Mouse (Mus musculus) kidney, embryonic 15.5 days (tissue): ENCODE measurements around the gene 1600014C10Rik. TPM values are rescaled to one million over a fixed set of nuclear protein-coding genes. Genes with fewer than 3 reads are reported as not detected.

Experiments used
- ATAC-seq: fragments of 200-750 bp; cut with Nextera tagmentation; replicated peaks from 2 replicates; pipeline ENCODE4 v1.8.0; 2017; ENCODE audit warnings: moderate TSS enrichment; ENCODE audit not compliant: low FRiP score
- H3K27ac ChIP-seq: fragments of 300-500 bp; sonication (generic); 2 replicates; pipeline ENCODE4 v1.5.1; 2015; ENCODE audit warnings: mild to moderate bottlenecking, inconsistent platforms
- H3K27me3 ChIP-seq: fragments of 300-500 bp; sonication (generic); 2 replicates; pipeline ENCODE4 v1.6.1; 2015; ENCODE audit warnings: inconsistent platforms
- H3K36me3 ChIP-seq: fragments of 300-500 bp; sonication (generic); 2 replicates; pipeline ENCODE4 v1.6.1; 2015; ENCODE audit warnings: inconsistent platforms
- H3K4me1 ChIP-seq: fragments of 300-500 bp; sonication (generic); 2 replicates; pipeline ENCODE4 v1.6.1; 2015; ENCODE audit warnings: inconsistent platforms
- H3K4me2 ChIP-seq: fragments of 300-500 bp; sonication (generic); 2 replicates; pipeline ENCODE4 v1.6.1; 2015; ENCODE audit warnings: moderate library complexity, mild to moderate bottlenecking, inconsistent platforms
- H3K4me3 ChIP-seq: fragments of 300-500 bp; sonication (generic); replicated peaks from 2 replicates; pipeline ENCODE4 v1.5.1; 2015; ENCODE audit warnings: mild to moderate bottlenecking, inconsistent platforms
- H3K9ac ChIP-seq: fragments of 300-500 bp; sonication (generic); 2 replicates; pipeline ENCODE4 v1.6.1; 2015; ENCODE audit warnings: mild to moderate bottlenecking, inconsistent platforms
- H3K9me3 ChIP-seq: fragments of 300-500 bp; sonication (generic); replicated peaks from 2 replicates; pipeline ENCODE4 v1.6.1; 2016; ENCODE audit warnings: inconsistent platforms
- WGBS: fragments of 180-500 bp; shearing (Covaris S2); methylation state at CpG from one replicate; pipeline ENCODE4 v1.1.7; 2015; ENCODE audit warnings: mixed read lengths; 5-methylcytosine and 5-hydroxymethylcytosine counted together
- polyA plus RNA-seq: library from polyadenylated mRNA; unstranded; fragments of >200 nt; fragmentation: Nextera tagmentation; extraction: Ambion mirVana; gene quantifications from 2 replicates; pipeline ENCODE4 v1.2.1, GENCODE M21; 2015

1600014C10Rik gene
- polyA plus RNA-seq, 1 experiment from 2014 or later, result 14.5 TPM

DNA sequence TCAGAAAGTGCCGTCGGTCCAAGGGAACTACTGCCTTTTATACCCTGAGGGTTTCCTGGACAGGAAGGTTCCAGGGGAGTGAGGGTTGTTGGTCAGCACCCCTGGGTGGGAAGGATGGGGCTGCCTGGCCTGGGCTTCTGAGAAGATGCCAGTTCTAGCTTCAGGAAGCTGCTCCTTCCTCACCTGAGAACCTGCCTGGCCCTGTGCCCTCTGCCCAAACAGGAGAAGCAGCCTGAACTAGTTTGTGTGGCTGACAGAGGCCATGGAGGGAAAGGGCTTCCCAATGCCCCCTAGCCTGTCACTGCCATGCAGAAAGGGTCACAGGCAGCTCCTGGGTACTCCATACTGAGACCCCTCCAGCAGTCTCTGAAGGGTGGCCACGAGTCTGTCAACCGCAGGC, 36.5 kb downstream of the 1600014C10Rik start:
- Histone ChIP-seq H3K4me1 (no peaks in the 10 kb centered on the region), H3K4me2 (no peak overlapping the region), H3K27ac (no peak overlapping the region), H3K36me3 (peaks cover 27% of the 10 kb centered on the region), H3K9me3 (no peaks in the 10 kb centered on the region), H3K9ac (no peak overlapping the region), H3K4me3 (no peak overlapping the region), H3K27me3 (no peaks in the 10 kb centered on the region)
- no peak for ATAC-seq
- WGBS, result 94% methylated on average over 4 of the region's 4 CpGs

DNA sequence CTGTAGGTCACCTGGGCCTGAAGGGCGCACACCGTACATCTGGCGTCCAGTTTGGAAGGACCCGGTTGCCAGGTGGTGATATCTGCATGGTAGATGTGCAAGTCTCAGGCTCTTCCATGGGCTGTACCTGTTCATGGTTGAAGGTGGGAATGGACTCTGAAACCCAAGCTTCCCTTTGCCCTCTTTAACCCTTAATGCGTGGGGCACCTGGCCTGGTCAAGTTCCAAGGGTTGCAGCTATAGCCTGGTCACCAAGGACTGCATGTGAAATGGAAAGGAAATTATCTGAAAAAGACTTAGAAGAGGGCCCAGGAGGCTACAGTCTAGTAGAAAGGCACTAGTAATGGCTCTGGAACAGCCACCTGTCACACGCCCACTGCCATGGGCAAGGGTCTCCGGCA, 37.8 kb downstream of the 1600014C10Rik start:
- 93% methylated on average over 7 of the region's 7 CpGs for WGBS
- Histone ChIP-seq H3K27ac (no peak overlapping the region), H3K9me3 (no peaks in the 10 kb centered on the region), H3K27me3 (no peaks in the 10 kb centered on the region), H3K4me3 (no peak overlapping the region), H3K4me2 (no peak overlapping the region), H3K36me3 (peaks cover 27% of the 10 kb centered on the region), H3K4me1 (0 out of 2 replicates have a peak, but pooled peaks cover 4% of the 10 kb centered on the region), H3K9ac (no peak overlapping the region)
- ATAC-seq, result no peak

DNA sequence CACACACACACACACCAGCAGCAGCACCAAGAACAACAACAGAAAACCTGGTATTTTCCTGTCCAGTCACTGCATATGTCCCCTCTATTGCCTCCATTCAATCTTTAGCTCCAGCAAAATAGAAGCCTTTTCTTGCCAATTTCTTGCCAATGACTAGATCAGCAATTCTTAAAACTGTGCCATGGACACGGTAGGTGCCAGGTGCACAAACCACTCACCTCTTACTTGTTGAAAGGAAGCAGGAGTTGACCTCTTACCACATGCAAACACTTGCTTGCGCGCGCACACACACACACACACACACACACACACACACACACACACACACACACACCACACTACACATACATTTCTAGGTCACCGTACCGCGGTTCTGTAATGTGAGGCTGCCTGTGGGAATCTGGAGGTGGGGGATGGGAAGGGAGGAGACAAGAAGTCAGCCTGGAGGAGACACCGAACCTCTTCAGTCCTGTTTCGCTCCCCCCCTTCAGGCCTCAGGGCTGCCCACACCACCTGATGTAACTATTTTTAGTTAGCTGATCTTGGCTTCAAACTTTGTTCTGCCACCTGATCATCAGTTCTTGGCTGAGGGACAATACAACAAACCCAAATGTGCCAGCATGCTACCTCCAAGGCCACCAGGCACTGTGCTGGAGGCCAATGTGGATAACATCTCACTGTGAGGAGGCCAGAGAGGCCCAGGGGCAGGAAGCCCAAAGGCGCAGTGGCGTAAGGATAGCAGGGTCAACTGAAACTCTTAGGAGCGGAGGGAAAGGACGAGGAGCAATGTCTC, 41.8 kb downstream of the 1600014C10Rik start:
- Histone ChIP-seq H3K4me2 (no peak overlapping the region), H3K9ac (no peak overlapping the region), H3K9me3 (no peaks in the 10 kb centered on the region), H3K27ac (no peak overlapping the region), H3K4me3 (no peak overlapping the region), H3K36me3 (peaks cover 23% of the 10 kb centered on the region), H3K4me1 (peaks cover 17% of the 10 kb centered on the region), H3K27me3 (no peaks in the 10 kb centered on the region)
- 80% methylated on average over 13 of the region's 13 CpGs for WGBS
- ATAC-seq, result no peak

DNA sequence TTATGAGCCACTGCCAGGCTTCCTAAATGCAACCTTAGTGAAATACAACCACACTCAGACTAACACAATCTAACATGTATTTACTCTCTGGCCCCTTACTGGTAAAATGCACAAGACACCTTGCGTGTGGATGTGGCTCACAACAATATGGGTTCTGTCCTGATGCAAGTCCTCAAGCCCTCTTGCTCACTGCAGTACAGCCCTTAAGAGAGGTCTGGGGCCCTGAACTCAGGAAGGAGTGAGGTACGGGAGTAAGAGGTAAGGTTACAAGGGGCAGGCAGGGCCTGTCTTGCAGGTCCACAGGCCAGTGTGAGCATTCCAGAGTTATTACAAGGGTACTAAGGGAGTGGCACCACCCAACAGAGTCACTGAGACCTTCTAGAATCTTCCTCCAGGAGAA, 43.2 kb downstream of the 1600014C10Rik start:
- Histone ChIP-seq H3K9me3 (no peaks in the 10 kb centered on the region), H3K4me2 (peak overlapping the region; percentile 83), H3K36me3 (peaks cover 9% of the 10 kb centered on the region), H3K9ac (no peak overlapping the region), H3K27me3 (no peaks in the 10 kb centered on the region), H3K4me3 (no peak overlapping the region), H3K27ac (no peak overlapping the region), H3K4me1 (peaks cover 17% of the 10 kb centered on the region)
- no peak for ATAC-seq
- 70% methylated on average over 2 of the region's 2 CpGs for WGBS

DNA sequence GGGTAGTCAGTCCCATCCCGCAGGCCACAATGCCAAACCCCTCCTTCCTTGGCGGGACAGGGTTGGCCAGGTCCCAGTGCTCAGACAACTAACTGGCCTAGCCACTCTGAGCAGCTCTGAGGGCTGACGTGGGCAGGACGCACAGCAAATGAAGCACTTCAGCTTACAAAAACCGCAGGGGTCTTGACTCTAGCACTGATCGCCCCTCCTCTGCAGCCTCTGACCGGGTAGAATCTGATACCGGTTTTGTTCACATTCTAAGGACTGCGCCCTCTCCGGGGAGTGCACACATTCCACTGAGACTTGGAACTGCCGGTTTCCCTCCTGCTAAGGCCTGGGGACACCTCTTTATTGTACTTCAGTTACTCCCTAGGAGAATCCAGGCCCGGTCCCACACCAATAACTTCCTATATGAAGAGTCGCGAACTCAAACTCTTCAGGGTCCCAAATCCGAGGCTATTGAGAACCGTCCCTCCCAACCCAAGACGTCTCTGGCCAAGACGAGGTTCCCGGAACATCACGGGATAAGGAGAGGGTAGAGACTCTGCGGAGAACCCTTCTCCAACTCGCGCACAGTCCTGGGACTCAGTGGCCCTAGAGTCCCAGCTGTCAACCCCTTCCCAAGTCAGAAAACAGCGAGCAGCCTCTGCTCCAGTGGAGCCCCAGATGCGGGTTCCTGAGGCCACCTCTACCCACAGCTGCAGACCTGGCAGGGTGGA, 44.3 kb downstream of the 1600014C10Rik start:
- WGBS, result 1% methylated on average over 25 of the region's 25 CpGs
- peak overlapping the region; percentile 66 for H3K4me3 ChIP-seq
- ATAC-seq, result peak; percentile 79
- peak overlapping the region; percentile 83 for H3K4me2 ChIP-seq
- H3K27ac ChIP-seq, result peak overlapping the region; percentile 90
- H3K4me1 ChIP-seq, result peaks cover 17% of the 10 kb centered on the region
- H3K9me3 ChIP-seq, result no peaks in the 10 kb centered on the region
- no peaks in the 10 kb centered on the region for H3K27me3 ChIP-seq
- no peaks in the 10 kb centered on the region for H3K36me3 ChIP-seq
- peak overlapping the region; percentile 57 for H3K9ac ChIP-seq

DNA sequence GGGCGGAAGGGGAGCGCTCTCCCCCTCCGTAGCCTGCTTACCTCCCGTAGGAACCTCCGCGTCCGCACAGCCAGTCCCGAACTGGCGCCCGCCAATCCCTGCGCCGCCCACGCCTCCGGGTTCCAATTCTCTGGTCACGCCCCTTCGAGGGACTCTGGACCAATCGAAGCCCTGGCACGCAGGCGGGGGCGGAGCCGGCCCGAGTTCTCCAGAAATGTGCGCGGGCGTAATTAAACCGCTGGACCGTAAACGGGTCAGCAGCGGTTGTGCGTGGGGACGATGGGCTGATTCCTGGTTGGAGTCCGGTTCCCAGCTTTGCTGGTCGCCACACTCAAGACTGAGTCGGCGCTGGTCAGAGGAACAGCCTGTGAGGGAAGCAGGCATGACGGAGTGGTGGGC, 44.9 kb downstream of the 1600014C10Rik start, which contains the start of gene Plekhf1:
Plekhf1 (minus strand) TSS at position 117 of the 399 bp plus-strand sequence.
- Histone ChIP-seq H3K4me3 (peak within 1 kb of the TSS; percentile 66), H3K9ac (peak within 1 kb of the TSS; percentile 57), H3K27me3 (no peaks in the 10 kb centered on the region), H3K4me2 (peak within 1 kb of the TSS; percentile 83), H3K36me3 (no peaks in the 10 kb centered on the region), H3K4me1 (peaks cover 17% of the 10 kb centered on the region), H3K27ac (peak within 1 kb of the TSS; percentile 90), H3K9me3 (no peaks in the 10 kb centered on the region)
- ATAC-seq, result peak; percentile 94
- under 1% methylated on average over 36 of the region's 36 CpGs for WGBS

DNA sequence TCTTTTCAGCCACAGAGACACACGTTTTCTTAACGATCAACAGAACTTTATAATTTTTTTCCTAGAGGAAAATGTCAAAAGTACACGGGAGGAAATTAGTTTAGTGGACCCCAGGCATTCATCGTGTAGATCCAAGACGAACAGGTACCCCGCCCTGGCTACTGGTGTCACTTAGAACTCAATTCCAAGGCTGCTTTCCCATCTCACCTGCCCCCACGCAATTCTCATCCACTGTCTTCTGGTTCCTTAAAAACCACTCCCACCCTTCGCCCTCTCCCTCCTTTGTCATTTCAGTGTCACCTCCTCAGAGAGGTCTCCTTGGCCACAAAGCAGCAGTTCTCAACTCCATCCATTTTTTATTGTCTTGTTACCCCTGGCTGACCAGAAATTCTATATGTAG, 45.3 kb downstream of the 1600014C10Rik start:
- H3K27me3 ChIP-seq, result no peaks in the 10 kb centered on the region
- no peak overlapping the region for H3K9ac ChIP-seq
- H3K36me3 ChIP-seq, result no peaks in the 10 kb centered on the region
- peak overlapping the region; percentile 66 for H3K4me3 ChIP-seq
- H3K4me1 ChIP-seq, result peaks cover 17% of the 10 kb centered on the region
- peak; percentile 15 for ATAC-seq
- peak overlapping the region; percentile 37 for H3K27ac ChIP-seq
- WGBS, result 22% methylated on average over 8 of the region's 8 CpGs
- peak overlapping the region; percentile 83 for H3K4me2 ChIP-seq
- H3K9me3 ChIP-seq, result no peaks in the 10 kb centered on the region

DNA sequence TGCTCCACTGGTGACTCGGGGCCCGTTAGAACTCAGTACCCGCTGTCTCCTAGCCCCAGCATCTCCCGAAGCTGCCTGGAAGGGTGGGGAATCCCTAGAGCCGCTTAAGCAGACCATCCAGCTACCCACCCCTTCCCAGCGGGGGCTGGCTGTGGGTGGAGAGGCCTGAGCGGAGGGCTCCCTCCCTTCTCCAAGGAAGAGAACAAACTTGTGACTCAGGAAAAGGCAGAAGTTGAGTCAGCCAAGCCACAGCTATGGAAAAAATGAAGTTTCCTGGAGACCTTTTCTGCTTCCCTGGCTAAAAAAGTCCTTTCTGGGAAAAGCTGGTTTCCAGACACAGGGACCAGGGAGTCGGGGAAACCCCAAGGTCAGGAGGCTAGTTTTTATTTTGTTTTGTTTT, 47.3 kb downstream of the 1600014C10Rik start:
- Histone ChIP-seq H3K4me1 (peaks cover 13% of the 10 kb centered on the region), H3K9me3 (no peaks in the 10 kb centered on the region), H3K9ac (no peak overlapping the region), H3K27ac (no peak overlapping the region), H3K36me3 (no peaks in the 10 kb centered on the region), H3K4me2 (no peak overlapping the region), H3K4me3 (no peak overlapping the region), H3K27me3 (no peaks in the 10 kb centered on the region)
- no peak for ATAC-seq
- WGBS, result 29% methylated on average over 8 of the region's 8 CpGs

DNA sequence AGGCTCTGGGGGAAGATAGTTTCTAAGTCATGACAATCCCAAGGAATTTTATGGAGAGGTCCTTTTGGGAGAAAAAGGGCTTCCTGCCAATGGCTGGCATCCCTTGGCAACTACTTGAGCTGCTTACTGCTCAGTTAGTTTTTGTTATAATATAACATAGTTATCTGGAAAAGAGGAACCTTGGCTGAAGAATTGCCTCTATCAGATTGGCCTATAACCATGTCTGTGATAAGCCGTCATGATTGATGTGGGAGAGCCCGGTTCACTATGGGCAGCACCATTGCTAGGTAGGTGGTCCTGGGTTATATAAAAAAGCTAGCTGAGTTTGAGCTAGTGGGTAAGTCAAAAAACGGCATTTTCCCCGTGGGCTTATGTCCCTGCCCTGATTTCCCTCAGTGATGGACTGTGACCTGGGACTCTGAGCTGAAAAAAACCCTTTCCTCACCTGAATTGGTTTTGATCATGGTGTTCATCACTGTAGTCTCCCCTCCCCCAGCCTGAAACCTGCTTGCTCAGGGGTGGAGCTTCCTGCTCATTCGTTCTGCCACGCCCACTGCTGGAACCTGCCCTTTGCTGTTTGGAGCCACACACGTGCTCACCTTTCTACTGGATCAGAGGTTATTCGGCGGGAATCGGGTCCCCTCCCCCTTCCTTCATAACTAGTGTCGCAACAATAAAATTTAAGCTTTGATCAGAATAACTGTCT, 53.5 kb downstream of the 1600014C10Rik start:
- WGBS, result 35% methylated on average over 11 of the region's 11 CpGs
- ATAC-seq, result no peak
- no peak overlapping the region for H3K4me3 ChIP-seq
- H3K9me3 ChIP-seq, result no peaks in the 10 kb centered on the region
- no peak overlapping the region for H3K9ac ChIP-seq
- no peak overlapping the region for H3K27ac ChIP-seq
- H3K27me3 ChIP-seq, result no peaks in the 10 kb centered on the region
- no peak overlapping the region for H3K4me2 ChIP-seq
- H3K36me3 ChIP-seq, result no peaks in the 10 kb centered on the region
- H3K4me1 ChIP-seq, result no peaks in the 10 kb centered on the region

DNA sequence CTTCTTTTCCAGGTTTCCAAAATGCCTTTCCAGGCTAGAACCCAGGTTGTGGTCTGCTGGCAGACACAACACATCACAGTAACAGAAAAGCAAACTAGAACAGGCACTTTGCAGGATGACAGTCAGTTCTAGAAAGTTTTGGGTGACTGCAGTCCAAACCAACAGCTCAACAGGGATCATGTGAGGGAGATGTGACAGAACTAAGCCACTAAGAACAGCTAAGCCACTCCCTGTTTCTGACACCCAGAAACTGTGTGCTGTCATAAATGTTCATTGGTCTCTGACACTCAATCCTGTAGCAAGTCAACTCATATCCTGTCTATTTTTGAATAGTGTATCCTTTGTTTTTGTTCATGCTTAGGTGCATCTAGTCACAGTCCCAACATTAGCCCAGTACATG, 54.1 kb downstream of the 1600014C10Rik start:
- Histone ChIP-seq H3K4me2 (no peak overlapping the region), H3K4me1 (no peaks in the 10 kb centered on the region), H3K27ac (no peak overlapping the region), H3K9ac (no peak overlapping the region), H3K36me3 (no peaks in the 10 kb centered on the region), H3K9me3 (no peaks in the 10 kb centered on the region), H3K4me3 (no peak overlapping the region), H3K27me3 (no peaks in the 10 kb centered on the region)
- ATAC-seq, result no peak

DNA sequence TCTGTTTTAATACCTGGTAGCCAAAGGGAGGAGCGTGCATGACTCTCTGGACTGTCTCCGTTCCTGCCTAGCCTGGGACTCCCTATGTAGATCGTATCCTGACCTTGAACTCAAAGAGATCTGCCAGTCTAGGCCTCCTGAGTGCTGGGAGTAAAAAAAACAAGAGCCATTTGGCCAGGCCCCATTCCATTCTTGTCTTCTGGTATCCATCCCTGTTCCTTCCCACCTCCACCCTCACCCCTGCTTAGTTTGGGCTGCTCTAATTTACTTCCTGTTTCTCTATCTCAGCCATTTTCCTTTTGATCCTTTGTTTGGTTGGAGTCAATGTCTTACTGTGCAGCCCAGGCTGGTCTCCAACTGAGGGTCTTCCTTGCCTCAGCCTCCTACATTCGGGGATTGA, 59.4 kb downstream of the 1600014C10Rik start:
- 85% methylated on average over 4 of the region's 4 CpGs for WGBS
- no peak overlapping the region for H3K4me3 ChIP-seq
- ATAC-seq, result no peak
- no peak overlapping the region for H3K27ac ChIP-seq
- no peak overlapping the region for H3K4me2 ChIP-seq
- H3K4me1 ChIP-seq, result no peaks in the 10 kb centered on the region
- no peaks in the 10 kb centered on the region for H3K27me3 ChIP-seq
- H3K36me3 ChIP-seq, result no peaks in the 10 kb centered on the region
- no peaks in the 10 kb centered on the region for H3K9me3 ChIP-seq
- no peak overlapping the region for H3K9ac ChIP-seq
